Mouse (Mus musculus) macrophage (primary cell): ENCODE measurements around the gene Cntnap2. TPM values are rescaled to one million over a fixed set of nuclear protein-coding genes. Genes with fewer than 3 reads are reported as not detected.
"Not testable (repeated sequence)": the region's sequence is repeated elsewhere in the genome, so short reads cannot be mapped to it uniquely, and the experiment has no call there.

ENCODE experiments used
- H3K27ac ChIP-seq: fragments of 350-480 bp; formaldehyde crosslinking; 2 replicates; pipeline ENCODE4 v1.9.0; 2021
- H3K36me3 ChIP-seq: fragments of 350-480 bp; formaldehyde crosslinking; 2 replicates; pipeline ENCODE4 v1.9.0; 2021; ENCODE audit errors: inconsistent target
- H3K4me3 ChIP-seq: fragments of 350-480 bp; formaldehyde crosslinking; 2 replicates; pipeline ENCODE4 v1.9.0; 2021; ENCODE audit errors: inconsistent target
- H3K79me2 ChIP-seq: fragments of 350-480 bp; formaldehyde crosslinking; 2 replicates; pipeline ENCODE4 v1.9.0; 2021; ENCODE audit errors: inconsistent target
- WGBS: methylation state at CpG from one replicate; pipeline ENCODE4 v1.1.7; 2026; ENCODE audit warnings: inconsistent platforms; ENCODE audit not compliant: missing documents; 5-methylcytosine and 5-hydroxymethylcytosine counted together
- polyA plus RNA-seq: library from polyadenylated mRNA; stranded (reverse); fragments of 250-400 nt; gene quantifications from 3 replicates; pipeline ENCODE4 v1.2.4, GENCODE M21; 2018; ENCODE audit warnings: inconsistent platforms

The Cntnap2 gene
- polyA plus RNA-seq, 1 experiment from 2014 or later = not detected

DNA sequence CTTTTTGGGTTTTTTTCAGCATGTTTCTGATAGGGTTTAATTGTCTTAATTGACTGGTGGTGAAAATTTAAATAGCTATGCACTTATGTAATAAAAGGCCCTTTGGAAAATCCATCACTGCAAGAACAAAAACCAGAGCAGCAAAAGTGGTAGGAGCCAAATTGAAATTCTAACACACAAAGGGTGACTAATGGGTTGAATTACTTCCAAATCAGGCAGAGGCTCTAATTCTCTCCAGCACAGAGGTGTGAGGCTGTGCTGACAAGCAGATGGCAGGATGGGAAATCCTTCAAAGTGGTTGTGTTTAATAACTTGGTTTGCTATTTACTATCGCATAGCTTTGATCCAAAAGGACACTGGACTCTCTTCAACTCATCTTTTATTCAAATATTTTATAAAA, 1983.4 kb downstream of the Cntnap2 start:
- Histone ChIP-seq H3K36me3 (no peaks in the 10 kb centered on the region), H3K27ac (no peak overlapping the region), H3K4me3 (no peak overlapping the region), H3K79me2 (no peaks in the 10 kb centered on the region)
- WGBS = 94% methylated on average over 1 of the region's 1 CpGs

DNA sequence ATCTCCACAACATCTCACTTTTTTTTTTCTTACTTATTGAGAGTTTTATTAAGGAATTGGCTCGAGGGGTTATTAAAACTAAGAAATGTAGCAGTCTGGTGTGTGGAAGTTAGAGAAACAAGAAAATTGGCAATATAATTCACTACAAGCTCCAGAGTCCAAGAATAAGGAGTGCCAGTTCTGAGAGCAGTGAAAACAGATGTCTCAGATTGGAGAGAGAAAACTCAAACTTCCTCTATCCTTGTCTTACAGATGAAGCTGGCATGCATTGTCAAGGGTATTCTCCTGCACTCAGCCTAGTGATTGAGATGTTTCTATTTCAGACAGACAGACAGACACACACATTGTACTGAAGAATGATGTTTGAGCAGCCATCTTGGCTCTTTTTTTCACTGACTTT, 1984.4 kb downstream of the Cntnap2 start:
- Histone ChIP-seq H3K79me2 (no peaks in the 10 kb centered on the region), H3K36me3 (no peaks in the 10 kb centered on the region), H3K27ac (no peak overlapping the region), H3K4me3 (no peak overlapping the region)
- 80% methylated on average over 1 of the region's 1 CpGs for WGBS

GRCm38 (mm10) chr6:47044385-47045200, 1985.4 kb downstream of the Cntnap2 start:
- no peaks in the 10 kb centered on the region for H3K79me2 ChIP-seq
- 7% methylated on average over 31 of the region's 46 CpGs for WGBS
- H3K4me3 ChIP-seq = no peak overlapping the region

GRCm38 (mm10) chr6:47049051-47049450, 1989.9 kb downstream of the Cntnap2 start:
- Histone ChIP-seq H3K79me2 (no peaks in the 10 kb centered on the region), H3K27ac (no peak overlapping the region), H3K4me3 (no peak overlapping the region), H3K36me3 (no peaks in the 10 kb centered on the region)
- 83% methylated on average over 5 of the region's 5 CpGs for WGBS

More at GRCm38 (mm10) chr6:47044385-47045200, 1985.4 kb downstream of the Cntnap2 start:
- H3K27ac ChIP-seq = no peak overlapping the region
- H3K36me3 ChIP-seq = no peaks in the 10 kb centered on the region

GRCm38 (mm10) chr6:47050319-47051222, 1991.4 kb downstream of the Cntnap2 start:
- Histone ChIP-seq H3K79me2 (no peaks in the 10 kb centered on the region), H3K27ac (no peak overlapping the region), H3K4me3 (no peak overlapping the region), H3K36me3 (no peaks in the 10 kb centered on the region)
- 82% methylated on average over 7 of the region's 7 CpGs for WGBS

GRCm38 (mm10) chr6:47061341-47061740, 2002.2 kb downstream of the Cntnap2 start:
- WGBS = 91% methylated on average over 3 of the region's 3 CpGs
- no peak overlapping the region for H3K27ac ChIP-seq
- no peak overlapping the region for H3K4me3 ChIP-seq
- no peaks in the 10 kb centered on the region for H3K36me3 ChIP-seq
- H3K79me2 ChIP-seq = no peaks in the 10 kb centered on the region

GRCm38 (mm10) chr6:47089998-47090397, 2030.8 kb downstream of the Cntnap2 start:
- no peak overlapping the region for H3K4me3 ChIP-seq
- H3K79me2 ChIP-seq = no peaks in the 10 kb centered on the region
- WGBS = 100% methylated on average over 4 of the region's 4 CpGs
- no peaks in the 10 kb centered on the region for H3K36me3 ChIP-seq
- no peak overlapping the region for H3K27ac ChIP-seq

DNA sequence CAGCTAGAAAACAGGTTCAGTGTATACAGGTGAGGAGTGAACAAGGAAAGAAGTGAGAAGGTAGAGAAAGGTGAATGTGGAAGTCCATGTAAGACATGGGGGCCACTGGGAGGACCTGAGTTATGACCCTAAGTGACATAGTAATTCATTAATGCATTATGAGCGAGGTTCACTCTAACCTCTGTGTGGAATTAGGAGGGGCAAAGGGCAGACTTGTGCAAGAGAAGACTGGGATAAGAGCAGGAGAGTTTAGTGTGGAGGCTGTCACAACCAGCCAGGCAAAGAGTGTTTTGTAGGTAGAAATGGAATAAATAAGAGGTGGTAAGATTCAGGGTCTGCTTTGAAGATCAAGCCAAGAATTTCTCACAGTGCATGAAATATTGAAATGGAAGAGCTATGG, 2045.8 kb downstream of the Cntnap2 start:
- no peak overlapping the region for H3K4me3 ChIP-seq
- no peak overlapping the region for H3K27ac ChIP-seq
- WGBS = 71% methylated on average over 1 of the region's 1 CpGs
- no peaks in the 10 kb centered on the region for H3K79me2 ChIP-seq
- H3K36me3 ChIP-seq = no peaks in the 10 kb centered on the region

DNA sequence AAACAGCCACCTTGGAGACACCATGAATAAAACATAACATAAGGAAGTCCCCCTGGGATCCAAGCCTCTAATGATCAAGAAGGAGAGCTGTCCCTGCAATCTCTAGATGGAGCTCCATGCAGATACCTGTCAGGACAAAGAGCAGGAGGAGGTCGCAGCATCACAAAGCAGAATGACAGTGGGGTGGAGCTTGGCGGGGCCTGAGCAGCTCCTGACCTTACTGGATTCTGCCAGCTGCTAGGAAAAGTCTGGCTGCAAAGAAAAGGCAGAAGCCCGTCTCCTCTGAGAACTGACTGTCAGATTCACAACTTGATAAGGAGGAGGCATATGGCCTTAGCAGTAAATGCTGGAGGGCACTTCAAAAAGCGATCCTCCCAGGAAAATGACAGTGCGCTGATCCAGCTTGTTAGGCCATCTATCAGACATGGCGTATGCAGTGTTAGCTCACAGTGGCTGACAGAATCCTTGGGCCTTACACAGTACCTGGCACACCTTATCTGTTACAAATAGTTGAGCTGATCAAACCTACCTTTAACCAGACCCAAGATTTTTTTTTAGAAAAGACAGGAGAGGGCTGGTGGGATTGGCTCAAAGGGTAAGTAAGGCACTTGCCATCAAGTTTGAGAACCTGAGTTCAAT, 2050.5 kb downstream of the Cntnap2 start:
- Histone ChIP-seq H3K79me2 (no peaks in the 10 kb centered on the region), H3K36me3 (no peaks in the 10 kb centered on the region), H3K27ac (no peak overlapping the region), H3K4me3 (no peak overlapping the region)
- 59% methylated on average over 6 of the region's 6 CpGs for WGBS

DNA sequence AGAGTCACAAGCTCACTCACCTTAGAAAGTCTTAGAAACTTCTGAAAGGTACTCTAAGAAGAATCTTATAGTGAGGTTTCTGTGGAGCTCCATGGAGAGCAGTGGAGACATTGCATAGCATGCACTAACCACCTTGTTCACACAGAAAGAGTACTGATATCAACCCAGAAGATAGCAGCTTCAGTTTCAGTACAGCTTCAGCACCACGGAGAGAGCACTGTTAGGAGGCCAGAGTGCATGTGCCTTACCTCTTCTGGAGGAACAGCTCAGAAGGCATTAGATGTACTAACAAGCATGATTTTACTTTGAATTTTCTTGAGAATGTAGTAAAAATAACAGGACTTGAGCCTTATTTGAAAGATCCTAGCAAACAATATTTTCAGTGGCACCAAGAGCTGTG, 2074.9 kb downstream of the Cntnap2 start:
- no CpG with 5 or more reads among the region's 1 CpGs for WGBS
- not testable (repeated sequence) for H3K4me3 ChIP-seq, H3K27ac ChIP-seq, H3K36me3 ChIP-seq, H3K79me2 ChIP-seq

DNA sequence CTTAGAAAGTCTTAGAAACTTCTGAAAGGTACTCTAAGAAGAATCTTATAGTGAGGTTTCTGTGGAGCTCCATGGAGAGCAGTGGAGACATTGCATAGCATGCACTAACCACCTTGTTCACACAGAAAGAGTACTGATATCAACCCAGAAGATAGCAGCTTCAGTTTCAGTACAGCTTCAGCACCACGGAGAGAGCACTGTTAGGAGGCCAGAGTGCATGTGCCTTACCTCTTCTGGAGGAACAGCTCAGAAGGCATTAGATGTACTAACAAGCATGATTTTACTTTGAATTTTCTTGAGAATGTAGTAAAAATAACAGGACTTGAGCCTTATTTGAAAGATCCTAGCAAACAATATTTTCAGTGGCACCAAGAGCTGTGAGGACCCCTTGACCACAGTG, 2093.9 kb downstream of the Cntnap2 start:
- WGBS = no CpG with 5 or more reads among the region's 1 CpGs
- not testable (repeated sequence) for H3K4me3 ChIP-seq, H3K27ac ChIP-seq, H3K36me3 ChIP-seq, H3K79me2 ChIP-seq

- WGBS = 3% methylated on average over 6 of the region's 8 CpGs
- H3K27ac ChIP-seq = peak overlapping the region; percentile 59
- H3K4me3 ChIP-seq, H3K36me3 ChIP-seq, H3K79me2 ChIP-seq: not testable (repeated sequence)
These were observed 2115.6 kb downstream of the Cntnap2 start for GRCm38 (mm10) chr6:47174580-47175294.

GRCm38 (mm10) chr6:47175356-47176156, 2116.4 kb downstream of the Cntnap2 start:
- not testable (repeated sequence) for H3K36me3 ChIP-seq, H3K79me2 ChIP-seq, H3K4me3 ChIP-seq
- WGBS = 9% methylated on average over 10 of the region's 10 CpGs
- peak overlapping the region; percentile 59 for H3K27ac ChIP-seq
